Mouse (Mus musculus) lung, postnatal 0 days (tissue): ENCODE results near the gene Slc35f3.

Source experiments
- CTCF ChIP-seq: IDR thresholded peaks from 2 replicates; pipeline ENCODE4 v1.5.1; 2016; ENCODE audit warnings: antibody characterized with exemption, mild to moderate bottlenecking
- EP300 ChIP-seq: IDR thresholded peaks from 2 replicates; pipeline ENCODE4 v1.6.1; 2016; ENCODE audit warnings: antibody characterized with exemption, mild to moderate bottlenecking, control low read depth

DNA sequence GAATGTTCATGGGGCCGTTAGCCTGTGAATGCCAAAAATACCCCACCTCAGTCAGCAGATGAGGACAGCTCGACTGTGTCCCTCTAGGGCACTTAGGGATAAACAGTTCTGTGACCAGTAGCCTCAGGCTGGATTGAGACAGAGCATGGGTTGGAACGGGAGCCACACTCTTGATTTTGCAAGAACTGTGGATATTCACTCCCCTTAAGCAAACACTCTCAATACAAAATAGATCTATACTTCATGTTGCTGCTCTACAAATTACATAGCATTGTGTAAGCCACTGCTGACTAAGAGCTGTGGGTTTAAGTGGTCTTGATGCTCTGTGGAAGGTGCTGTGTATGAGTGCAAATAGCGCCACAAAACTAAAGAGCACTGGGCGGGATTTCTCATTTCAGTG, 62.3 kb downstream of the Slc35f3 start:
- TF ChIP-seq EP300 (peak; percentile 48; the same call in 1 of the 2 replicates), CTCF (no peak)
